In the genomic region with DNA sequence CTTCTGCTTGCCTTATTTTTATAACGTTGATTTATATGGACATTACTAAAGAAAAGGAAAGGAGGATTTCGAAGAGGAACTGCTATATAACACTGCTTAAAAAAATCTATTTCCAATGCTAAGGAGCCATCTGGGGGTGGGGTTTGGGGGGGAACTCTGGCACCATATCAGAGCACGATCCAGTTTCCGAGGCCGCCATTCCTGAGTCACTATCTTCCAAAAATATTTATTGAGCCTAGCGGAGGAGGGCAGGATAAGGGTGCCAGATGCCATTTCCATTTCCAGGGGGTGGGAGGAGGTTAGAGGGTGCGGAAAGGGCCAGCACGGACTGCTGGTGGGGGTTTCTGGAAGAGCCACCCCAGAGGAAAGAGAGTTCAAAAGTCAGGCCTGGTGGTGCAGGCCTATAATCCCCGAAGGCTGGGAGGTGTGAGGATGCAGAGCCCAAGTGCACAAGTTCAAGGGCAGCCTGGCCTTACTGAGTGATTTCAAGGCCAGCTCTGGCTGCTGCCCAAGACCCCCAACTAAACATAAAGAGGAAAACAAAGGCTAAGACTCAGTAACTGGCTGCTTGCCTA, we compare ENCODE assay signal across 15 mouse cellular contexts.
DNase-seq lines count a peak whose midpoint lies in the region; ATAC-seq and TF ChIP-seq lines count a peak whose summit lies in the region.
"Had no signal": no experiment of that assay in that cellular context is flagged by ENCODE, and none has a peak within 500 bp of the region (broad histone marks: within the 10 kb centered on the region; RNA-seq: fewer than 3 reads in every experiment).

No protein-coding gene starts in this region.

- no peak for TF ChIP-seq EP300 in heart, adult 2 months (IDR thresholded peaks at IDR 0.05; ENCODE audit: insufficient read depth, low read depth, low read length)

- no peak overlapping the region for H3K9ac ChIP-seq in heart, embryonic 11.5 days (ENCODE audit: low read depth, low read length)
- no peak overlapping the region for H3K9ac ChIP-seq in heart, adult 2 months (ENCODE audit: low read depth, low read length)
- H3K9ac ChIP-seq in kidney, postnatal 0 days (ENCODE audit: low read depth, low read length), result no peak overlapping the region
- H3K9ac ChIP-seq: embryonic facial prominence, embryonic 13.5 days; liver, embryonic 14.5 days; midbrain, embryonic 15.5 days had no signal

- no peak overlapping the region for H3K27ac ChIP-seq in heart, embryonic 11.5 days (ENCODE audit: low read depth, low read length)
- no peak overlapping the region for H3K27ac ChIP-seq in heart, adult 2 months
- no peak overlapping the region for H3K27ac ChIP-seq in kidney, postnatal 0 days
- H3K27ac ChIP-seq: embryonic facial prominence, embryonic 13.5 days; hindbrain, embryonic 10.5 days; liver, embryonic 14.5 days; midbrain, embryonic 15.5 days had no signal

- intact Hi-C loops in heart, adult 2 months (cut with DNase I), result no loop called here

- H3K4me2 ChIP-seq in heart, embryonic 11.5 days, result no peak overlapping the region
- H3K4me2 ChIP-seq in kidney, postnatal 0 days (ENCODE audit: low read length), result no peak overlapping the region
- H3K4me2 ChIP-seq: embryonic facial prominence, embryonic 13.5 days; midbrain, embryonic 15.5 days had no signal

- no peaks in the 10 kb centered on the region for H3K79me2 ChIP-seq in heart, adult 2 months (replicated peaks; ENCODE audit: control insufficient read depth, insufficient read depth, low read length)

- H3K4me1 ChIP-seq in heart, embryonic 11.5 days (ENCODE audit: control insufficient read depth, insufficient read depth, low read length), result 0 out of 2 replicates have a peak, but pooled peaks cover 2% of the 10 kb centered on the region
- no peaks in the 10 kb centered on the region for H3K4me1 ChIP-seq in heart, adult 2 months (ENCODE audit: control insufficient read depth, insufficient read depth, low read length)
- H3K4me1 ChIP-seq in kidney, postnatal 0 days (replicated peaks; ENCODE audit: insufficient read depth, low read length), result no peaks in the 10 kb centered on the region
- H3K4me1 ChIP-seq: hindbrain, embryonic 10.5 days; midbrain, embryonic 15.5 days had no signal

- 43% methylated on average over 9 of the region's 9 CpGs for WGBS in heart, embryonic 11.5 days (ENCODE audit: insufficient replicate concordance)
- WGBS in heart, adult 2 months, result 32% methylated on average over 9 of the region's 9 CpGs
- WGBS in kidney, postnatal 0 days, result 39% methylated on average over 9 of the region's 9 CpGs

- no peaks in the 10 kb centered on the region for H3K9me3 ChIP-seq in heart, embryonic 11.5 days (replicated peaks; ENCODE audit: control insufficient read depth, low read length)
- H3K9me3 ChIP-seq in kidney, postnatal 0 days (replicated peaks; ENCODE audit: low read length), result no peaks in the 10 kb centered on the region
- H3K9me3 ChIP-seq: embryonic facial prominence, embryonic 13.5 days; hindbrain, embryonic 10.5 days; midbrain, embryonic 15.5 days had no signal

- peak; percentile 46 for ATAC-seq in heart, embryonic 11.5 days (replicated peaks; ENCODE audit: insufficient number of reproducible peaks, low FRiP score, low TSS enrichment)
- no peak for ATAC-seq in kidney, postnatal 0 days (replicated peaks; ENCODE audit: low FRiP score, low read depth)
- ATAC-seq: midbrain, embryonic 15.5 days had no signal

- H3K4me3 ChIP-seq in heart, embryonic 11.5 days (ENCODE audit: low read depth, low read length), result no peak overlapping the region
- H3K4me3 ChIP-seq in heart, adult 2 months, result no peak overlapping the region
- no peak overlapping the region for H3K4me3 ChIP-seq in kidney, postnatal 0 days (replicated peaks; ENCODE audit: low read depth, low read length)
- H3K4me3 ChIP-seq: embryonic facial prominence, embryonic 13.5 days; hindbrain, embryonic 10.5 days; midbrain, embryonic 15.5 days had no signal

- DNase-seq in heart, adult 2 months, result no peak
- DNase-seq in kidney, postnatal 0 days (ENCODE audit: low spot score), result peak; percentile 56
- no peak for DNase-seq in kidney, adult 11 months
- DNase-seq in right cerebral cortex, postnatal 25 days, result peak; percentile 5
- DNase-seq in right cerebral cortex, postnatal 14 days, result no peak
- peak; percentile 12 for DNase-seq in telencephalon, adult 2 months (ENCODE audit: low read depth, low spot score)
- DNase-seq in thymus, postnatal 4 days, result no peak
- DNase-seq: cerebellum, adult 11 months; gastrocnemius, postnatal 36 days; layer of hippocampus, postnatal 36 days had no signal

- TF ChIP-seq CTCF in heart, adult 2 months (IDR thresholded peaks at IDR 0.05), result no peak
- no peak for TF ChIP-seq CTCF in kidney, postnatal 0 days (IDR thresholded peaks at IDR 0.05; ENCODE audit: low read depth)

- no peaks in the 10 kb centered on the region for H3K36me3 ChIP-seq in heart, embryonic 11.5 days (ENCODE audit: control insufficient read depth, insufficient read depth, low read length)
- H3K36me3 ChIP-seq in heart, adult 2 months (ENCODE audit: control insufficient read depth, insufficient read depth, low read length), result no peaks in the 10 kb centered on the region
- H3K36me3 ChIP-seq in kidney, postnatal 0 days (ENCODE audit: insufficient read depth, low read length), result no peaks in the 10 kb centered on the region
- H3K36me3 ChIP-seq: embryonic facial prominence, embryonic 13.5 days; hindbrain, embryonic 10.5 days; midbrain, embryonic 15.5 days had no signal

- no peaks in the 10 kb centered on the region for H3K27me3 ChIP-seq in heart, embryonic 11.5 days (ENCODE audit: control insufficient read depth, insufficient read depth, low read length)
- H3K27me3 ChIP-seq in heart, adult 2 months (ENCODE audit: control insufficient read depth, insufficient read depth, low read length), result no peaks in the 10 kb centered on the region
- no peaks in the 10 kb centered on the region for H3K27me3 ChIP-seq in kidney, postnatal 0 days (ENCODE audit: insufficient read depth, low read length)
- H3K27me3 ChIP-seq: embryonic facial prominence, embryonic 13.5 days; midbrain, embryonic 15.5 days had no signal

- no peak for TF ChIP-seq POLR2A in heart, adult 2 months (IDR thresholded peaks at IDR 0.05; ENCODE audit: insufficient read depth, low read depth, low read length)

Comparison
In these comparisons a context has a peak if more than half of its experiments do, and no peak if none do; other contexts are left out.
1. DNase-seq: peak in kidney, postnatal 0 days (single experiment), right cerebral cortex, postnatal 25 days (single experiment) and telencephalon, adult 2 months (single experiment); none in heart, adult 2 months (0 of 2), kidney, adult 11 months (single experiment), right cerebral cortex, postnatal 14 days (single experiment) and thymus, postnatal 4 days (single experiment).